Mouse (Mus musculus) small intestine, adult 10 weeks (tissue): ENCODE measurements around the gene Pde6b. TPM values are rescaled to one million over a fixed set of nuclear protein-coding genes. Genes with fewer than 3 reads are reported as not detected.

Experiments used
- polyA plus RNA-seq: library from polyadenylated mRNA; stranded (reverse); fragments of 350-450 nt; fragmentation: Illumina TruSeq; extraction: RNeasy Lipid Tissue Mini Kit (QIAGEN cat#74804); gene quantifications from one replicate; pipeline ENCODE4 v1.2.3, GENCODE M21; 2014; ENCODE audit warnings: low replicate concordance

Gene Pde6b
- polyA plus RNA-seq: not detected

DNA sequence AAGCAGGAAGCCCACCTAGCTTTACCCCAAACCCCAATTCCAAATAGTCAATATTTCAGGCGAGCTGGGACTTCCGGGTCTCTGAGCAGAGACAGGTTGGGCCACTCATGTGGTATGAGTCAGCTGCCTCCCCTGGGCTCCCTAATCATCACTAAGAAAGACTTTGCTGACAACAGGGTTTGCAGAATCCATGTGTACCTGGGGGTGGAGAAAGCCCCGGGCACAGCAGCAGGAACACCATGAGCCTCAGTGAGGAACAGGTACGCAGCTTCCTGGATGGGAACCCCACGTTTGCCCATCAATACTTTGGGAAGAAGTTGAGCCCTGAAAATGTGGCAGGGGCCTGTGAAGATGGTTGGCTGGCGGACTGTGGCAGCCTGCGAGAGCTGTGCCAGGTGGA, at the start of gene Pde6b:
Gene Pde6b, plus strand, starts transcription at position 191 of the 400 bp plus-strand sequence.

DNA sequence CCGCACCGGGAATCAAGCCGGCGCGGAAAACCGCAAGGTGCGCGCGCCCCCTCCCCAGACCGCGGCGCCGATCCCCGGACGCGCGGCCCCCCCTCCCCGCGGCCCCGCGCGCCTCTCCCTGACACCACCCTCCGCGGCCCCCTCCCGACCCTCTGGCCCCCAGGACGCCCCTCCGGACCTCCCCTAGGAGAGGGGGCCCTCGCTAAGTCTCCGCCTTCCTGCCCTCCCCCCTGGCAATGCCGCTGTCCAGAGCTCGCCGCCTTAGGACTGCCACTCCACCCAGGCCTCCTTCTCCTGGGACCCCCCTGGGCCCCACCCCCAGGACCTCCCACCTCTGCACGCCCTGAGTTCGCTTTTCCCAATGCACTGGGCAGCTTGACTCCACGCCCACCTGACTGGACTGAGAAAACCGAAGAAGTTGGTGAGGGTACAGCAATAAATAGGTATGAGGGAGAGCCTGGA, 20.3 kb upstream of the Pde6b start, which contains the start of gene Gm42517:
Gene Gm42517, minus strand, starts transcription at position 52 of the 462 bp plus-strand sequence.

GRCm38 (mm10) chr5:108433804-108434587, 45.8 kb downstream of the Pde6b start, which contains the start of gene Atp5k:
Atp5k (minus strand) TSS chr5:108434448.

DNA sequence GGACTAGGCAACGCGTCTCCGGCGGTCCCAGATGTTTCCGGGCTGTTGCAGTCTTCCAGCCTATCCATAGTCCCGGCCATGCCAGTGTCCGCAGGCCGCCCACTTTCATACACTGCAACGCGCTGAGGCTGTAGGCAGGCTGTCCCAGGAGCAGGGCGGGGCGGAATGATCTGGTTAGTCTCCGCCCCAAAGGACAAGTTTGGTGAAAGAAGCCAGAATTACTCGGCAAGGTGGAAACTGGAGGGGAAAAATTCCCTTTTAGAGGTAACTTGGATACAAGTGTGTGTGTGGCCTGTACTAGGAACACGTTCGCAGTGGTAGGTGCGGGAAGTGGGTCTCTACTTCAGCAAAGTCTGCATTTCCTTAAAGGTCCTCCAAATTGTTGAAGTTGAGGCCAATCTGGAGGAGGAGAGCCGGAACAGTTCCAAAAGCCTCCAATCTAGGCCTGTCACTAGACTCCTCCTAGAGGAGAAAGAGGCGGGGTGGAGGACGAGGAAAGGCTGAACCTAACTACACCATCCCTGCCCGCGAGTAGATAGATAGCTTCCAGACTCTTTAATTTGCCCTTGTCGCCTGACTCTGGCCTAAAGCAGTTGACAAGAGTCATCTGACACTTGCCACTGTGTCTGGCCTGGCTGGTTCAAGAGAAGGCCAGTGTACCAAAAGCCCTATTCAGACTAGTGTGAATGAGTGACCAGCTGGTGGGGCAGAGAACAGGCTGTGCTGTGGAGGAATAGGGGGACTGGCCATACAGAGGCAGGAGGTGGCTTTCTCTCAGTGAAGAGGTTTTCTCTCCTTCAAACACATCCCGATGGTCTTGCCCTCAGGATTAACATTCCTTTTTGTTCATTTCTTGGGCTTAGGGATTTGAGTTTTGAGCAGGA, 60.8 kb downstream of the Pde6b start, which contains the start of gene Mfsd7a:
Gene Mfsd7a, minus strand, starts transcription at position 107 of the 884 bp plus-strand sequence.

DNA sequence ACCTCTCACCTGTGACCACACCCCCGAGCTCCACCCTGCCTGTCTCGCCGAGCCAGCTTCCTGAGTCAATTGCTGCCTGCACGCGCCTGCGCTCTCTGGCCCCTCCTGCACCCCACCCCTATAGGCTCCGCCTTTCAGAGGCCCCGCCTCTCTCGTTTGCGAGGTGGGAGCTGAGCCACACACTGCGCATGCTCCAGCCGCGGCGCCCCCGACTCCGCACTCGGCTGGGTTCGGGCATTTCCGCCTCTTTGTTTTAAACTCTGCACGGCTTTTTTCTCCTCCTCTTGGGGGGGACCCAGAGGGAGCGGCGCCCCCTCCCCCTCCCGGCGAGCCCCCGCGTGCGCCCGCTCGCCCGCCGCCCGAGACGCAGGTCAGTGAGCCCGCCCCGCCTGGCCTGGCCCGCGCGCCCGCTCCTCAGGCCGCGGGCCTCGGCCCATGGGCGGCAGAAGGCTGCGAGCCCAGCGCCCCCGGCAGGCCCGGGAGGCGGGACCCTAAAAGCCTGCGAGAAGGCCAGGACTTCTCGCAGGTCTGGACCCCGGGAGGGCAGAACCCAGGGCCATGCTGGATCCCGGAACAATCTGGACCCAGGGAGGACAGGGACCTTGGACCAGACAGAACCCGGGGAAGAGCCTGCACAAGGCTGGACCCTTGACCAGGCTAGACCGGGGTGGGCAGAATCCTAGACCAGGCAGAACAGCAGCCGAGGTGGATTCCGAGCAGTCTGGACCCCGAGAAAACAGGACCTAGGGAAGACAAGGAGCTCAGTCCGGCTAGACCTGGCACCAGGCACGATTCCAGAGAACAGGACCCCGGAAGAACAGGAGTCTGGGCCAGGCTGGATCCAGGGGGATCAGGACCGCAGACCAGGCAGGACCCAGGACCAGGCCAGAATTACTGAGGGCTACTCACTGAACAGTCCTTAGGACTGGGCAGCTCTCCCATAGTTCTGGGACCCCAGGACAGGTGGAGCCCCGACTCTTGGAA, 73.2 kb downstream of the Pde6b start, which contains the start of gene Pcgf3:
Gene Pcgf3, plus strand, starts transcription at position 151 of the 984 bp plus-strand sequence.

Other genes starting within 250 kb of the Pde6b start
- gene Dr1, start 119.5 kb upstream of the Pde6b start, polyA plus RNA-seq: 138 TPM
- gene Pigg, start 75.8 kb upstream of the Pde6b start, polyA plus RNA-seq: 21.4 TPM
- not detected for gene Gm42517, start 20.5 kb upstream of the Pde6b start, polyA plus RNA-seq
- gene Atp5k, start 46.1 kb downstream of the Pde6b start, polyA plus RNA-seq: 69.8 TPM
- gene Mfsd7a, start 60.5 kb downstream of the Pde6b start, polyA plus RNA-seq: 0.74 TPM
- gene Pcgf3, start 72.8 kb downstream of the Pde6b start, polyA plus RNA-seq: 35.9 TPM
- gene Cplx1, start 161.6 kb downstream of the Pde6b start, polyA plus RNA-seq: 0.30 TPM
- gene Gak, start 241.4 kb downstream of the Pde6b start, polyA plus RNA-seq: 82.2 TPM
- 14.5 TPM for gene Tmem175, start 241.4 kb downstream of the Pde6b start, polyA plus RNA-seq